Mouse (Mus musculus) mature B cell (primary cell): Measurements from ENCODE around the gene Rmnd5a.
"Not testable (repeated sequence)": the region's sequence is repeated elsewhere in the genome, so short reads cannot be mapped to it uniquely, and the experiment has no call there.

Experiments used
- in situ Hi-C: fragments of 300-500 bp; cut with MboI; formaldehyde crosslinking; loops from 2 replicates; pipeline ENCODE4 v1.14.3; 2019

The Rmnd5a gene

GRCm38 (mm10) chr6:71440492-71441250, at the start of gene Rmnd5a:
Gene Rmnd5a (minus strand): TSS chr6:71440637.
- in situ Hi-C loops = no loop called here

- in situ Hi-C loops = no loop called here
These were observed 47.5 kb upstream of the Rmnd5a start for GRCm38 (mm10) chr6:71487966-71488365.

GRCm38 (mm10) chr6:71486867-71487266, 46.4 kb upstream of the Rmnd5a start:
- in situ Hi-C loops = no loop called here

GRCm38 (mm10) chr6:71486226-71486625, 45.8 kb upstream of the Rmnd5a start:
- in situ Hi-C loops = no loop called here

GRCm38 (mm10) chr6:71485246-71485645, 44.8 kb upstream of the Rmnd5a start:
- in situ Hi-C loops = no loop called here

- in situ Hi-C loops = no loop called here
These were observed 40.7 kb upstream of the Rmnd5a start for GRCm38 (mm10) chr6:71481136-71481535.

- in situ Hi-C loops = no loop called here
These were observed 39.7 kb upstream of the Rmnd5a start for GRCm38 (mm10) chr6:71480136-71480535.

- in situ Hi-C loops = not testable (repeated sequence)
These were observed 39.2 kb upstream of the Rmnd5a start for GRCm38 (mm10) chr6:71479588-71479987.

- in situ Hi-C loops = not testable (repeated sequence)
These were observed 38.6 kb upstream of the Rmnd5a start for GRCm38 (mm10) chr6:71478816-71479568.

- in situ Hi-C loops = no loop called here
These were observed 36.3 kb upstream of the Rmnd5a start for GRCm38 (mm10) chr6:71476783-71477182.

GRCm38 (mm10) chr6:71475604-71476003, 35.2 kb upstream of the Rmnd5a start:
- in situ Hi-C loops = no loop called here

- in situ Hi-C loops = no loop called here
These were observed 32.3 kb upstream of the Rmnd5a start for GRCm38 (mm10) chr6:71472786-71473185.

- in situ Hi-C loops = no loop called here
These were observed 31.5 kb upstream of the Rmnd5a start for GRCm38 (mm10) chr6:71471830-71472520.

GRCm38 (mm10) chr6:71469291-71469690, 28.9 kb upstream of the Rmnd5a start:
- in situ Hi-C loops = no loop called here

- in situ Hi-C loops = no loop called here
These were observed 27.3 kb upstream of the Rmnd5a start for GRCm38 (mm10) chr6:71467766-71468165.

- in situ Hi-C loops = no loop called here
These were observed 24.7 kb upstream of the Rmnd5a start for GRCm38 (mm10) chr6:71465146-71465545.

- in situ Hi-C loops = no loop called here
These were observed 17.6 kb upstream of the Rmnd5a start for GRCm38 (mm10) chr6:71457956-71458608.

GRCm38 (mm10) chr6:71453983-71454739, 13.7 kb upstream of the Rmnd5a start:
- in situ Hi-C loops = not testable (repeated sequence)

GRCm38 (mm10) chr6:71452792-71453191, 12.4 kb upstream of the Rmnd5a start:
- in situ Hi-C loops = no loop called here

GRCm38 (mm10) chr6:71445560-71445959, 5.1 kb upstream of the Rmnd5a start:
- in situ Hi-C loops = no loop called here

GRCm38 (mm10) chr6:71444756-71445155, 4.3 kb upstream of the Rmnd5a start:
- in situ Hi-C loops = no loop called here
